Mouse (Mus musculus): ENCODE results near the gene Arhgap15.

Arhgap15 gene

DNA sequence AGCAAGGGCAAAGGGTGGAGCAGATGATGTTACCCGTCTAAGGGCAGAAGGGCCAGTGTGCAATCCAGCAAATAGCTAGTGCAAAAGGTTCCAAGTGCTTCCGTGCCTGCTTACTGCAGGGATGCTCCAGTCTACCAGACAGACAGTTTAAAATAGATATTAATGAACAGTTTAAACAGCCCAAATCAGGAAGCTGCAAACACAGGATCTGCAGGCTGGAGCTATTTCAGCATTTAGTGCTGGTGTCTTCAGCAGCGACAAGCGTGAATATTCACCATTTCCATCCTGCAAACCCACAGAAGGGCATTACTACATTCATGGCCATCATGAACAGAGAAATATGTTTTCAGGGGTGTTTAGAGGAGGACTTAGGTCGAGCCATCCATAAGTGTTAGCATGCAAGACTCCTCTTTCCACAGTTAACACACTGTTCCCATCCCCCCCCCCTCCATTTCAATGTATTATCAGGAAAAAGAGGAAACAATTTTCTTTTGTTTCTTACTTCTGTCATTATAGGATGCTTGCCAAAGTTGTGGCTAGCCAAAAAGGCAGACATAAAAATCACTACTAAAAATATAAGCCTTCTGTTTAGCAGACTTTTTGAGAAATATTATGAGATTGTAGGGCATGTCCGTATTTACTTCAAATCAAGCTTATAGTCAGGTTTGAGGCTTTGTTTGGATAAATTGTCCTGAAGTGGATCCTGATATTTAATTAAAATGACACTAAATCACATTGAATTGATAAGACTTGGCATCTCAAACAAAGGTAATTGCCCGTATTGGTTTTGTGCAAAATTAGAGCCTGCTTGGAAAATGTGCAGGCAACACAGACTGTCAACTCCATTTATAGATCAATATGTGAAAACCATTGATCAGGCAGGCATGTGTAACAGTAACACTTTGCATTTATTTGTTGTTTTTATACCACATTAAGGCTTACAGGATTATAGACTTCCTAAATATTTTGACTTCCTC is 35.4 kb downstream of the Arhgap15 start:
- DNase-seq (ENCODE audit: low spot score) = no peak

DNA sequence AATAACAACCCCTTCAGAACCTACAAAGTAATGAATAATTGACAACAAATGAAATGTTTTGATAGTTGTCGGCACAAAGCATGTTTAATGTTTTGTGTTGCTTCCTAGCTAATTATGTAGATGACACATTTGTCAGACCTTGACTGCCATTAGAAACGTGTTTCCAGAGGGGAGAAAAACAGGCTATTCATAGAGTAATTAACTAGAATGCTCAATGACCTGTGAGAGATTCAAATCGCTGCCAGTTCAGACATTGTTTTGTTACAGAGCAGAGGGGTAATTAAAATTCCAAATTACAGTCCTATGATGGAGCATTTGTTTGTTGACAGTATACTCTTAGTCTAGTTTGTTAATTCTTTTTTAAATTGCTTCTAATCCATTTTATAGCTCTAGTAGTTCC is 37.5 kb downstream of the Arhgap15 start:
- DNase-seq (ENCODE audit: low spot score) = no peak

DNA sequence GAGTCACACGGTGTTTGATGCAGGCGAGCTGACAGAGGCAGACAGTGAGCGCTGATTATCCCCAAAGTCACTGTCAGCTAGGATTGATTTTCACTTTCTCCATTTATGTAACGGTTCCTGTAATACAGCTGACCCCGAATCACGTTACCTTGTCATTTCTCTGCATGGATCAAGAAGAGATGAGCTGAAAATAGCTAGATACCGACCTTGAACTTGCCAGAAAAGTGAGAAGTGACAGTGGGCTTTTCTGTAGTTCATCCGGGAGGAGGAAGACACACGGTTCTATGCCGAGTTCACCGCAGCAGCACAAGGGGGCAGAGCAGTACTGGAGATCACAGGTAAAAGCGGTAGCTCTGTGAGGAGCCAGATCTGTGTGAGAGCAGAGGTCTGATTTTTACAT is 38.5 kb downstream of the Arhgap15 start:
- DNase-seq (ENCODE audit: low spot score) = peak; percentile 33

DNA sequence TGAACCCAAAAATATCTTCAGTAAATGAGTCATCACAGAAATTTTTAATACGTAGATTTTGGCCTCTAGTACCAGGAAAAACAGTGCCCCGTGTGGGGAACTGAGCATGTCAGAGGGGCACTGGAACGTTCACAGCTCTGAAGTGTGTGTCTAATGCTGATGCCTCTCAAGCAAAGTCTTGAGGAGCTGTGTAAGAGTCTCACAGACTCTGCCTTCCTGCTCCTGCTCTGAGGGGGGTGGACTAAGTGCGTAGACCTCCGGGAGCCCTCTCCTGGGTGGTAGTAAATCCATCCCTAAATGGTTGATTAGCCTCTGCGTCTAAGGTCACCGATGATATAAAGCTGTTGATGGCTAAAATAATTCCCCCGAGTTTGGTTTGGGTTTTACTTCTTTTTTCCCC is 39.9 kb downstream of the Arhgap15 start:
- no peak for DNase-seq (ENCODE audit: low spot score)

DNA sequence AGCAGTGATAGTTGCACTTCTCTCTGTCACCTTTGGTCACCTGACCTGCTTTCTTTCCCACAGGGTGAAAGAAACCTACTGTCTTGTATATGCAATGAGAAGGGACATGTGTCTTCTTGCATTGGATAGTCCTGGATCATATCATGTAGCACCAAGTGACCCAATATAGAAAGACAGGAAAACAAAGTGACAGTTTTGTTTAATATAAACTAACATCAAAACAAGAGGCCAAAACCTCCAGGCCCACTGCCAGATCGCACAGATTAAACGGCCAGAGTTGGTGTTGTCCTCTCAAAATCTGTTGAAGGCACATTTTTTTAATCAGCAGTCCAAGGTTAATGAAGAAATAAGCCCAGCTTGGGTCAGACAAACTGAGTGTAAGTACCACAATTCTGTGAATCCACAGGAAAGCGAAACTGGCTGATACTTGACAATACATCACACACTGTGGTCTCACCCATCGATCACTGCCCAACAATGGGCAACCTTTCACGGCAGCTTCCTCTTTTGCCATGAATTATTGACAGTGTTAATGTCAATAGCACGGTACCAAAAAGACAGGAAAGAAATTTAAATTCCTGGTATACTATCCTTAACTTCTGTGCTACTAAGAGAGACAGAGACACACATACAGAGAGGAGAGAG is 41.5 kb downstream of the Arhgap15 start:
- no peak for DNase-seq (ENCODE audit: low spot score)

DNA sequence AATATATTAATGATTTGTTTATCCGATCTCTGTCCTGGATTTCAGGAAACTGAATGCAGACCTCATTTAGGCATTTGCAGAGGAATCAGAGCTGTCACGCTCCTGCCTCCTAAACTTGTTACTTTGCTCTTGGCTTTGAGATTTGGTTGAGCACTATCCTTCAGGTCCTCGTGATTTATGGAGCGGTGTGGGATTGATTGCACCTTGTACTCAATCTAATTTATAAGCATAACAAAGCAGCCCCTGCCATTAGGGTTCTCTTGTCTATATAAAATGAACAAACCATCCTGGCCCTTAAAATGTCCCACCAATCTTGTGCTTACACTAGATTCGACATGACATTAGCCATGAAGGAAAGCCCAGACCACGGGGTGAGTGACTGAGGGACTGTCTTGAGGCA is 43.0 kb downstream of the Arhgap15 start:
- DNase-seq (ENCODE audit: low spot score) = no peak

DNA sequence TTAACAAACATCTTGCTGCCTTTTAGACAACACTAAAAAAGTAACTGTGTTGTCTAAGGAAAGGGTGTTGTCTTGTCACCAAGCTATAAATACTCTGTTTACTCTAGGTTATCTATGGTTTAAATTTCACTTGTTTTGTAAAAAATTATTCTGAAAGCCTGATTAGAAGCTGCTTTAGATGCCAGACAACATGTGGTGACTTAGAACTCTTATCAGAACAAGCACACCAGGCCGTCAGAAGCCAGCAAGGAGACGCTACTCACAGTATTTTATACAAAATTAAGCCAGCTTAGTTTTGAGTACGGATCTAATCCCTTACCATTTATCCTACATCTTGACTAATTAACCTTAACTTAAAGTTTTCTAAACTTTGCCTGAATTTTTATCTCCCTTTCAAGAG is 44.5 kb downstream of the Arhgap15 start:
- DNase-seq (ENCODE audit: low spot score) = no peak

DNA sequence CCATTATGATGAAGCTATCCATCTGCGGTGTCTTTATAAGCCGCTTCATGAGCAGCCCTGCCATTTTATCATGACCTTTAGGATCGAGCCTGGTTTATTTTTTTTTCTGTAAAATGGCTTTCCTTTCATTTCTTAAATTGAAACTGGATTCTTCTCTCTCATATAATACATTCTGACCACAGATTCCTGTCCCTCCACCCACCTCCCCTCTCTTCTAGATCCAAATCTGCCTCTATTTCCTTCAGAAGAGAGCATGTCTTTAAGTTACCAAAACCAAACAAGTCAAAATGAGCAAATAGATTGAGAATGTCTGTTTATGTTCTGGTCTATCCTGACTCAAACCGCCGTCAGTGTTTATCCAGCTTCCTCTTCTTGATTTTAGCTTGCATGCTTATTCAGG is 46.1 kb downstream of the Arhgap15 start:
- DNase-seq (ENCODE audit: low spot score) = no peak

DNA sequence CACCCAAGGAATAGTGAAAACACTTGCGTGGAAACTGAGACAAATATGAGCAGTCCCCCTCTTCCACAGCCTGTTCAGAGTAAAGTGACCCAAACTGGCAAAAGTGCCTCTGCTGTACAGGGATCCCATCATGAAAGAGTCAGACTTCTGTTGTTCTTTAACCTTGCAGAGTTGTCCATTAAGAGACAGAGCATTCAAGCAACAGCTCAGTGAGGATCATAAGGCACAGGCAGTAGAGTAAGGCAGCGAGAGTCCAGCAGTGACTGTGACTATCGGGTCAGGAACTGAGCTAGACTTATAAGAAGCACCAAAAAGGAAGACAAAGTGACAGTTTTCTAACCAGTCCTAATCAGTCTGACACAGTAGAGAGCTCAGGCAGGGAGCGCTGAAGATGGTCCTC is 47.8 kb downstream of the Arhgap15 start:
- no peak for DNase-seq (ENCODE audit: low spot score)

DNA sequence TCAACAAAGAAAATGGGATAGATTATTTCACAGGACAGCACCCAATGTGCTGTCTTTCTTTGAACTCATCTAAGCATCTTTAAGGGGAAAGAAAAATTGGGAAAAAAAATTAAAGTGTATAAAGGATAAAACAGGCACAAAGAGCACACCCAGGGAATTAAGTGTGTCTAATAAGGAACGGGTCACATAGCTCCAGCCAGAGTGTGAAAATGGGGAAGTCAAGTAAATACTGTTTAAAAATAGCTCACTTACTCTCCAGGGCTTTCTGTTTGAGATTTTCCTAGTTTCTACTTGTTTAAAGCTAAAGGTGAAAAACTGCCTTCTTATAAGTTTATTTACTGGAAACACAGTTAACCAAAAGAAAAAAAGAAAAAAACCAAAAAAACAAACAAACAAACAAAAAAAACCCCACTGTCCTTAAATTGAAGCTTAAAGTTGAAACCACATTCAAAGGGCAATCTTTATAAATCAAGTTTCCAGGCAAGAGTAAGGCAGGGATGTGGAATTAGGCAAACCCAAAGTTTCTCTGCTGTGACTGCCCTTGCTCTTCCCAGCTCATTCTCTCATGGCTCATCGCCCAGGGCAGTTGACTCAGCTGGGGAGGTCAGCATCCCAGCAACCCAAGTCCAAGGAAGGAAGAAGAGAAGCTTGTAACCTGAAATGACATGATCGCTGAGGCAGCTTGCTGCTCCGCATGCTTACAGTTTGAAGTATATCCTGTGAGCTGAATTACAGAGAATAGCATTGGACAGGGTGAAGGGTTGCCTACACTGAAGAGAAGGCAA is 57.5 kb downstream of the Arhgap15 start:
- DNase-seq (ENCODE audit: low spot score) = peak; percentile 21

DNA sequence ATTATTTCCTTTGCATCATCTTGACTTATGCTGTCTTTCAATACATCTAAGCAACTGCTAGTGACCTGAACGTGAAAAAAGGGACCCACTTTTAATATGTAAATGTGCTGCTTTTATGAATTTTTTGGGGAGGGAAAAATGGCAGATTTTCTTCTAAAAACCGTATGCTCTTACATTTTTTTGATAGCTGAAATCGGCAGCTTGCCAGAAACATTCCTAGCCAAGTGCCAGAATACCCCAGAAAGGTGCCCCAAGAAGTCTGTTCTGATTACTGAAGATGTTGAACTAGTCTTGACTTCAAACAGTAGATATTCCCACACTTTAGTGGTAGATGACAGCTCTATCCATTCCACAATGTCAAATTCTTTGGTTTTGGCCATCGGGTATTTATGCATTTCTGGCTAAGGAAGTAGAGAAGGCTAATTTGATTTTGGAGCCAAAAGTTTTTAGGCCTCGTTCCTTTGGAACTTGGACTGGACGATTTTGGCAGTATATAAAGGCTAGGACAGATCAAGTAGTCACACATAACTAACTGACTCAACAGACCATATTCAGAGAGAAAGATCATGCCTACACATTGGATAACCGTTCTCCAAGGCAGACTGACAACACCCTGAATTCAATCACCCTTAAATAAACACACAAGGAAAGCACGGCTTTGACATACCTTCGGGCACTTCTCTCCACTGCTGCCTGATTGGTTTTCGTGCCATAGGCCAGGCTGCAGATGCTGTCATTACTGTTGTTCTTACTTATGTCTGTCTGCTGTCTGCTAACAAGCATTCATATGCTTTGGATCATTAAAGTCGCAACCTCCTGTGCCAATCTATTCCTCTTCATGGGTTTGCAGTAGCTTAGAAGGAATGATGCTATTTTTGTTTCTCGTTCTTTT is 67.5 kb downstream of the Arhgap15 start:
- DNase-seq (ENCODE audit: low spot score) = no peak

DNA sequence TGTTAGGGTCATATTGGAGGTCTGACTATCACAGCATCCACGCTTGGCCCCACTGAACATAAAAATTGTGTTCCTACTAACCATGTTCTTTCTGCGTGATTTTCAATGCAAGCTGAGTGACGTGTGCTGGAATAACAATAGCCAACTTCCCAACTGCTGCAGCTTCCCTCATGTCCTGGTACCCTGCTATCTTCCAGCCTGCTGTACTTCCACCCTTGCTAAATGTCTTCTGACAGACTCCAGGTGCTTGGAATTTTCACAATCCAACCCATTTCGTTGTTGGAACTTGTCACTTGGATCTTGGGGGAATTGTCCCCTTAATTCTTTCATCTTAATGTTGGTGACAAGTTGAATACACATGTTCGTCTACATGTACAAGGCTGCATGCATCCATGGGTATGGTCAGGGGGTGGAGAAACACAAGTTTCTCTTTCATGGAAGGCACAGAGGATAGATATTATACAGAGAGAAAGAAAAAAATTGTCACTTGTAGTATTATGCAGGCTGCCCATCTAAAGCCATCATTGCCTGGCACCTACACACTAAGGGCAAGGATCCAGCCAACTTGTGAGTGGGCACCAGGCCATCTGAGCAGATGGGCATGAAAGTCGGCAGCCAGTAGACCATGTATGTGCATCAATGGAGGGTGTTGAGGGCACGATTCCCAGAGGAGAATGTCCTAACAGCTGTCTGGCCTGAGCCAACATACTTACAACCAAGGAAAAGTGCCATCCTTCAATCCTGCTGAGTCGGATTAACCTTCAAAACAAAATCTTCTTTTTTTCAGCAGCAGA is 68.4 kb downstream of the Arhgap15 start:
- no peak for DNase-seq (ENCODE audit: low spot score)

DNA sequence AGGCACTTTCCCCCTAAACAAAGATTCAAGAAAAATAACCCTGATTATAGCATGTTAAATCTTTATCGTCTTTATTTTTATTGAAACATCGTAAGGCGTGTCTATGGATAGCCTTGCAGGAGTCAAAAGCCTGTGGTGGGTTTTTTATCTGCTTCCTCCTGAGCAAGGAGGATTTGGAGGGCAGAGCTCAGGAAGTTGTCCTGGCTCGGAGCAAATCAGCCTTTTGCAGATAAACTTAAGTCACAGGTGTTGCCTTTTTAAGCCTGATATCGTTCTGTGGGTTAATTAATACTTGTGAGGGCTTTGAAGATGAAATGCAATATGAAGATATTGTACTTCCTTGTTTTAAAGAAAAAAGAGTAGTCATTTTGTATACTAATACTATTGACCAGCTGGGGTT is 87.3 kb downstream of the Arhgap15 start:
- no peak for DNase-seq (ENCODE audit: low spot score)

DNA sequence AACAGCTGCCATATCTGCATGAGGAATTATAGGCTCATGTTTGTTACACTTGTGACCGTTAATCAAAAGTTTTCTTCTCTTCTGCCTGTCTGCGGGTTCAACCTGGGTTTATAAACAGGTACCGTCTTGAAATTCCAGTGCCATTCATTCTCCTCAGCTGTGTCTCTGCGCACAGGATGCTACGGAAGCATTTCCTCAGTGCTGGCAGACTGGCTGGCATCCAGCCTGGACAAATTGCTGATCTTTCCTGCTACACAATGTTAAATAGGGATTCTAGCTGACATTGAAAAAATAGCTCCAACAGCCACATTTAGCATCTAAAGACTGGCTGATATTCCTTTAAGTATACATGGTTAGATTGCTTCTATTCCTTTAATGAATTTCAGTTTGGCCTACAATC is 93.0 kb downstream of the Arhgap15 start:
- no peak for DNase-seq (ENCODE audit: low spot score)

DNA sequence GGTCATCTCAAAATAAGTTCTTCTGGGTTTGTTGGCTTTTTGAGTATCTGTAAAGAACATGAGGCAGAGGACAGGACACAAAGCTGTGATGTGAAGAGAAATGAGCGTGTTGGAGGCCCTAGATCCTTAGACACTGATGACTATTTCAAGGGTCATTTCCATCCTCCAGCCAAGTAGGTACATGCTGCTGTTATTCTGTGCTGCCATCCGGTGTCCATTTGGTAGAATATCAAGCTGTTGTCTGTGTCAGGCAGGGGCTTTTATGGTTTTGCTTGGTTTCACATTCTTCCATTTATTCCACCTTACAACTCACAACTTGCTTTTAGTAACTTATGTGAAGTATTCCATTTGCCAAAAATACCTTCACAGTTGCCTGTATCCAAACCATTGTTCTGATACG is 102.6 kb downstream of the Arhgap15 start:
- no peak for DNase-seq (ENCODE audit: low spot score)

DNA sequence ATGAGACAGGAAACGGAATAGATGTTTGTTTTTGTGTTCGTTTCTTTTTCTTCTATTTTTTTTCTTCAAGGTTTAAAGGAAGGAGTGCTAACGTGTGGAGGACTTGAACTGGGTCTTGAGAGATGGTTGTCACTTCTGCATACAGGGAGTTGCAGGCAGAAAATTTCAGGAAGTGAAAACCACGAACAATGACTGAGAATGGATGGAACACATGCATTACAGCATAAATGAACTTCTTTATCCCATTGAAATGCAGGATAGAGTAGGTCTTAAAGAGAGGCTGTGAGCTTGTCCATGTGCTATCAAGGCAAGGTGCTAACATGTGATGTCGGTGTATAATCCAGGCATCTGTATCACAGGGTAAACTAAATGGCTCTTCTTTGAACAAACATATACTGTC is 114.1 kb downstream of the Arhgap15 start:
- DNase-seq (ENCODE audit: low spot score) = no peak

DNA sequence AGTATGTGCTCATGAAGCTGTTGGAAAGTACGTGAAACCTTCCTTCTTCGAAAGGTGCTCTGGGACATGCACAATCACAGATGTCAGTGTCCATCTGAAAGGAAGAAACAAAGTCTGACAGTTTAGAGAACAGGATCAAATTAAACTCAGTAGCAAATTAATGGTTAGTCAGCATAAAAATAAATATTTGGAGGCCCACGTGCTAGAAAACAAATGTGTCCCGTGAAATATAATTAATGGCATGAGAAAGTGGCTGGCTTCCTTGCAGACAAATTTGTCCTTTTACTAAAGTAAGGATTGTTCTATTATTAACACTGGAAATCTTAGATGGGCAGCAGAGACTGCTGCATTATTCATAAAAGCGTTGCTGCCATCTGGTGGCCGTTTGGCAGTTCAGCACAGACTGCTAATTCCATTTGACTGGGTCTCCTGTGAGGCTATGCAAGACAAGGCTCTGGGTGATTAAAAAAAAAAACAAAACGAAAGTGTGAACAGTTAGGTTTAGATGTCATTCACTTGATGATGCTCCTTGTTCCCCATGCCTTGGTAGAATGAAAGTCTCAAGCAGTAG is 153.9 kb downstream of the Arhgap15 start:
- DNase-seq (ENCODE audit: low spot score) = peak; percentile 70

DNA sequence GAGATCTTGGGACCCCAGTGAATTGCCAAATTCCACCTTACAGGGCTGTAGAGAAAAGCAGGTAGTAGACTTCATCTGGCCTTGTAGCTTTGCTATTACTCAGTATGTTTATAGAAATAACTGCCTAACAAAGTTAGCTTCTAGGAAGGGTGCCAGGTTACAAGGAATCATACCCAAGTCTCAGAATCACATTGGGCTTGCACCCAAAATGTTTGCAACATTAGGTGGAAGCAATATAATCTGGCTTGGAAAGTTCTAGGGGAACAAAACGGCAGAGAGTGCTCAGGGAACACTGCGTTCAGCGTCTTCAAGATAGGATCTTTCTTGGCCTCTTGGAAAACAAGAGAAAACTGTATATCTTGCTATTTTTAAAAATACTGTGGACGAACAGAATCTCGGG is 158.9 kb downstream of the Arhgap15 start:
- no peak for DNase-seq (ENCODE audit: low spot score)

DNA sequence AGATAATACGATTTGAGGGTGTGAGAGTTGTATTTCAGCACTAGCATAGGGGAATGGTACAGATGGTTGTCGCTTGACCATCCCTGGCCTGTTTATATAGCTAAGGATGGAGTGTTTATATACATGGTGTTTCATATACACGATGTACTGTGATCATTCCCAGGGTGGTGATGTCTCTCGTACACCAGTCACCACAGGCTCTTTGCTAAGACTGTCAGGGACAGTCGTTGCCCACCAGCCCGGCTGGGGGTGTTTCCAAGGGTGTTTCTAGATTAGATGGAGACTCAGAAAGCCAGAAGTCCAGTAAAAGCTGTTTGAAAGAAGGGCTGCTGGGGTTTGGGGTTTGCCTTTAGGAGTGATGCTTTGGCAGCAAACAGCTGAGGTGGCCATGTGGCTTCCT is 165.5 kb downstream of the Arhgap15 start:
- no peak for DNase-seq (ENCODE audit: low spot score)

DNA sequence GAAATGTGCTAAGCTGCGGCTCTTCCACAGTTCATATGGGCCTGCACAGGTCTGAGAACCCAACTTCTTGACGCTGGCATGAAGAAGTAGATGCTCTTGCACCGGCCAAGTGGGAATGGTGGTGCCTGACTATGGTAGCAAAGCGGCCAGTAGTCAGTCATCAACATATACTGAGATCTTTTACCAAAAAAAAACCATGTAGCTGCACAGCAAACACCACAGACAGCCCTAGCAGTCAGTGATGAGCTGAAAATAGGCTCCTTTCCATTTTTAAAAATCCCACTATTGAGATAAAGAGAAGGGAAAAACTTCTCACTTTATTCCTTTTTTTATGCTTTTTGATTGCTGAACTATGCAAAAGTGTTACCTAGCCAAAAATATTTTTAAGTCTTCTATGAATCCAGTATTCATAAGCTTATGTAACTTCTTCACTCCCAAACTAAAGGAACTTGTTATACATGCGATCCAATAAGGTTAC is 175.3 kb downstream of the Arhgap15 start:
- DNase-seq (ENCODE audit: low spot score) = no peak
